Mouse (Mus musculus): ENCODE measurements at regions not wholly inside any gene's neighbourhood (a gene's known extent, or its start where the extent isn't known, plus 50 kb on each side); places are given as distances from the start of the nearest gene placed in this dataset.
"Not testable (repeated sequence)": the region's sequence is repeated elsewhere in the genome, so short reads cannot be mapped to it uniquely, and the experiment has no call there.

DNA sequence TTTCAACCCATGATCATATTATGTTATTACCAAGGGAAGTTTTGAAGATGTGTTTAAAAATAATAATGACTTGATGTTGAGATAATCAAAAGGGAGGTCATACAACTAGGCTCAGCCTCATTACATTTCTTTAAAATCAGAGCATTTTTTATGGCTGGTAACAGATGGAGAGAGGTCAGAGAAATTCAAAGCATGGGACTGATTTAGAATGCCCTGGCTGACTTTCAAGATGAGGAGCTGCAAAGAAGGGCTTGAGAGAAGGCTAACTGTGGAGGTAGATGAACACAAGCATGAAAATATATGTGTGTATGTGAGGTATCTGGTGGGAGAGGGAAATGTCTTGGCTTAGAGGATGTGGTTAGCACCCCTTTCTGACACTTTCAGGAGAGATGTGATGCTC, 502.6 kb upstream of the Gdi2 start:
- DNase-seq (ENCODE audit: low spot score in 2 of 2), result not testable (repeated sequence)

DNA sequence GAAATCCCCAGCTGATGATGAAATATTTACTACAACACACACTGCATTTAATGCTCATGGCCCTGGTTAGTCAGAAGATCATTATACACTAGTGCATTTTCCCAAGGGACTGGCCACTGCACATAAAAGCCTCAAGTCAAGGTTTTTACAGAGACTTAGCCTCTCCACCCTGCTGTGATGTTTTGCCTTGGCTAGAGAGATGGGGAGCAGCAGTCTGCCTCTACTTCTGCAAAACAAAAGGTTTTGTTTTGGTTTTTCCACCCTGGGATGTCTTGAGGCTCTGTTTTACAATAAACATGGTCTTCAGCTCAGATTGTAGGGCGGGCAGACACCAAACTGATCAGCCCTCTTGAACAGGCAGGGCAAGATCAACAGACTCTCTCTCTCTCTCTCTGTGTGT, 500.9 kb upstream of the Gdi2 start:
- peak; percentile 1 to 6 for DNase-seq (ENCODE audit: low spot score in 2 of 2)

DNA sequence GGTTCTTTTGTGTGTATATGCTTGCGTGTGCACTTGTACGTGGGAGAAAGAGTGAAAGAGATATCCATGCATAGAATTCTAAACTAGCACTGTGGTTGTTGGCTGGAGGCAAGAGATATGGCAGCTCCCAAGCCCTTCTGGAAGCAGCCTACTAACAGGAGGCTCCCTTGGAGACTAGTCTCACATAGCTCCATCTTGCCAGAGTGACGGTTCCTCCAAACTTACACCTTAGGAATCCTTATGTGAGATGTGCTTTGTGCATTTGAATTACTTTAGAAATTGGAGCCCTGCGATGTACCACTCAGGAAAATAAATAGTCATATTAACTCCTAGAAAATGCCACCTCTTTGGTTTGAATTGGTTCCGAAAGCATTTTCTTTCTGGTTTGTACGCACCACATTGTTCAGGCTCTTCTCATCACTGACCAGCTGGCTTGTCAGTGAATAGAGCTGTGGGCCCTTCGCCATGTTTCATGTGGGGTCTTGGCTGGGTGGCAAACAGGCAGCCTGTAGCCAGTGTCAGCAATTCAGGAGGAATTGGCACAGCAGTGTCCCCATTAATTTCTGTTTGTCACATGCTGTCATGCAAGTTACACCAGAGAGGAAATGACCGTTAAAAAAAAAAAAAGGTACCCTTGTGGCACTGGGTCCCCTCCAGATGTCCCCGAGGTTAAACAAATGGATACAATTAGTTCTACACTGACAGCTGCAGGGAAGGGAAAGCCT, 491.3 kb upstream of the Gdi2 start:
- not testable (repeated sequence) for DNase-seq (ENCODE audit: low spot score in 2 of 2)

DNA sequence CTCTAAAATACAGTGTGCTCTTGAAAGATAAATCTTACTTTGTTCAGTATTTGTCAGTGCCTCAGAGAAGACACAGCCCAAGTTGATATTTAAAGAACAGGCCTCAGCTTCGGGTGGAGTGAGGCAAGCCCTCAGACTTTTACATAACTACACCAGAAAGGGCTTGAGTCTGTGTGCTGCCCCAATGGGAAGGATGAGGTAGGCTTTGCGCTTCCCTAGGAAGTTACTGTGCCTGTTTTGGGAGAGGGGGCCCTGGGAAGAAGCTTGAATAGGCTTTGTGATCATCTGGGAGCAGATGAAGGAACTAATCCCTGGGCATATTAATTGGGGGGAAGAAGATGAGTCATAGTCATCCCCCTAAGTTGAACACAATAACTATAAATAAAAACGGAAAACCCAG, 454.4 kb upstream of the Gdi2 start:
- peak in 1 of 2 experiments; percentile 12 for DNase-seq (ENCODE audit: low spot score in 2 of 2)

DNA sequence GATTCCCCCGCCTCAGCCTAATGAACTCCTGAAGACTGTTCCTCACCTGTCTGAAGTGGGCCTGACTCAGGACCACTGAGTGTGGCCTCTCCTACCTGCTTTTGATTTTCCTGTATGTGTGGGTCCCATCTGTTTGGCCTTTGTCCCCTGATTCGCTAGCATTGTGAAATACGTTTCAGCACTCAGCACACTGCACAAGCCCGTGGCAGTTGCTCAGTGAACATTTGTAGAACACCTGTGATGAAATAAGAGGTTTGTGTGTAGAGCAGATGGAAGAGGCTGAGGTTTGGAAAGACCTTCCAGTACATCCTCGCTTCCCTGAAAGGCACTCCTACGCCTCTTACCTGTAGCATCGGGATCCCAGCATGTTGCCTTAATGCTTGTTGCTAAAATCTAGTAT, 447.9 kb upstream of the Gdi2 start:
- not testable (repeated sequence) for DNase-seq (ENCODE audit: low spot score in 2 of 2)

DNA sequence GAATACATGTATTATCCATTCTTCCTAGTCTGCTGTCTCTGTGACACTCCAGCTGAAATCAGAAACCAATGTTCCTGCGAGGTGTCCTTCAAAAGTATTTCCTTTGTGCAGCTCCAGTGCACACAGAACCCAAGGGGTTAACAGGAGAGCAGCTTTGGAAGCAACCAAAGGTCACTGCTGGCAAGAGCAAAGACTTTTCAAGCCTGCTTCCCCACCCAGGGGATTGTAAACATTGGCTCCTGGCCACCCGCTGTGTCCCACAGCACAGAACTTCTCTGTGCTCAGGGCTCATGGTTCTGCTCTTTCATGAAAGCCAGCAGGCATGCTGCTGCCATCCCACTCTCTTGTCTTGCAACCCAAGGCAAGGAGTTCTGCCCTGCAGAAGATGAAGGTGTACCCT, 431.3 kb upstream of the Gdi2 start:
- DNase-seq (ENCODE audit: low spot score in 2 of 2), result not testable (repeated sequence)

DNA sequence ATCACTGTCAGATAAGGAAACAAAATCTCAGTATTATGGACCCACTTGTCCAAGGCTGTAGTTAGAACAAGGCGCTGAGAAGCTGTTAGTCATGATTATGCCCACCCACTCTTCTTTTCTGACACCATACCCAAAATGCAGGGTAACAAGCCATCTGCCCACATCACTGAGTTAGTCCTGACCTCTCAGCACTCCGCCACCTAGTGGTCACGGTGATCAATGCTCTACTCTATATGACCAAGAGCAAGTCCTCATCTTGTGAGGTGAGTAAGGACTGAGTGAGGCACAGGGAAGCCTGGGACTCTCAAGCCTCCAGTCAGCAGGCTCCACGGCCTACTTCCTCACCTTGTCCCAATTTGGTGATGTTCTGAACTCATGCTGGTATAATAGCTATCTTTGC, 409.7 kb upstream of the Gdi2 start:
- not testable (repeated sequence) for DNase-seq (ENCODE audit: low spot score in 2 of 2)

DNA sequence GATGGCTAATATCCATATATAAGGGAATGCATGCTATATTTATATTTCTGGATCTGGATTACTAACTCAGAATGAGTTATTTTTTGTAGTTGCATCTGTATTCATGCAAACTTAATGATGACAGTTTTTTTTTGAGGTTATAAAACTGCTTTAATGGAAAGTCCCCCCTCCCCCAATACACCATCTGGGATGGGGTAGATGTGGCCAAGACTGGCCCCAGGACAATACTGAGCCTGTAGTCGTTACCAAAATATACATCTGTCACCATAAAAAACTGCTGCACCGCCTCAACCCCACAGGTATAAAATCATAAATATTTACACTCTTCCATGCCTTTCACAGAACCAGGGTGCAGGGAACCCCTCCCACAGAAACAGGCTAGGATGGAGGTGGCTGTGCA, 400.6 kb upstream of the Gdi2 start:
- DNase-seq (ENCODE audit: low spot score in 2 of 2), result not testable (repeated sequence)

DNA sequence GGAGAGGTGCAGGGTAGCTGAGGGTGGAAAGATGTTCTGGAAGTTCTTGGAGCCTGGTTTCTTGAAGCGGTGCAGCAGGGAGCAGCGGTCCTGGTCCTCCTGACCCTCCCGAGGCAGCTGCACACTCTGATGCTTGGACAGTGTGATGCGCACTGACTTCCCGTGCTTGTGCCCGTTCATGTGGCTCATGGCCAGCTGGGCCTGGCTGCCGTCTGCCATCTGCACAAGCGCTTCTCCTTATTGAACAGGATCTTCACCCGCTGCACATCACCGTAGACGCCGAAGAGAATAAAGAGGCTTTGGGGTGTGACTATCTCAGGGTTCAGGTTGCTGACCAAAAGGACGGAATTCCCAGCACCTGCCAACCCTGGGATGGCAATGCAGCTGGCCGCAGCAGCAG, 399.2 kb upstream of the Gdi2 start:
- DNase-seq (ENCODE audit: low spot score in 2 of 2), result no peak

DNA sequence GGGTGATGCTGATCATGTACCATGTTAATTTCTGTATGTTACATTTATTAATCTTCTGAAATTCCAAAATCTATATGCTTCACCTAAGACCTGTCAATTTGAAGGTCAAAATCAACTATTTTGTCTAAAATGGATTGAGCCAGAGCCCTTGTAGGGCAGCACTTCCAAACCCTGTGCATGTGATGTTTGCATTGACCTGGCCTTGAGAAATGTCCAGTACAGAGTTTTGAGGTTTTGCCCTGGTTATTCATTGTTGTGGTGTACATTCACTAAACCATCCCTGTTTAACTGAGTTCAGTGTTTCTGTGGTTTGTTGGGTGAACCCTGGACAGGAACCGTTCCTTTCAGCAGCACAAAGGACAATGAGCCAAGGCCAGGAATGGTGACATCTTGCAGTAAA, 392.4 kb upstream of the Gdi2 start:
- DNase-seq (ENCODE audit: low spot score in 2 of 2), result not testable (repeated sequence)
